Mouse (Mus musculus): ENCODE measurements around the gene Olfr1318. TPM values are rescaled to one million over a fixed set of nuclear protein-coding genes. Genes with fewer than 3 reads are reported as not detected.
A peak's percentile ranks its signal among the peaks of the same experiment; 100 is the strongest.

Gene Olfr1318
- not detected in 2 replicates for polyA plus RNA-seq (2015; fragmentation: Nextera tagmentation; extraction: Ambion mirVana)

GRCm38 (mm10) chr2:112153898-112154297, at the start of gene Olfr1318:
Olfr1318 (plus strand) TSS chr2:112154198.
- Histone ChIP-seq H3K4me3 (ENCODE audit: low read depth, low read length) (no peak within 1 kb of the TSS), H3K9me3 (ENCODE audit: control insufficient read depth) (no peaks in the 10 kb centered on the region), H3K36me3 (ENCODE audit: control insufficient read depth, insufficient read depth) (no peaks in the 10 kb centered on the region), H3K4me2 (replicated peaks; ENCODE audit: low read depth) (no peak within 1 kb of the TSS), H3K27ac (ENCODE audit: low read depth, low read length) (no peak within 1 kb of the TSS), H3K4me1 (replicated peaks; ENCODE audit: control insufficient read depth, insufficient read depth, low read length) (no peaks in the 10 kb centered on the region), H3K27me3 (replicated peaks; ENCODE audit: control insufficient read depth, insufficient read depth, low read length) (no peaks in the 10 kb centered on the region), H3K9ac (ENCODE audit: low read depth, low read length) (no peak within 1 kb of the TSS)
- no peak for ATAC-seq
- no peak for TF ChIP-seq CTCF (IDR thresholded peaks at IDR 0.05; ENCODE audit: low read depth)

GRCm38 (mm10) chr2:112115340-112115739, 38.7 kb upstream of the Olfr1318 start, which contains the start of gene Olfr1315-ps1:
Olfr1315-ps1 (minus strand) TSS chr2:112115440.
- 69% methylated on average over 1 of the region's 1 CpGs for WGBS
- Histone ChIP-seq H3K4me3 (ENCODE audit: low read depth, low read length) (no peak within 1 kb of the TSS), H3K9me3 (ENCODE audit: control insufficient read depth) (no peaks in the 10 kb centered on the region), H3K36me3 (ENCODE audit: control insufficient read depth, insufficient read depth) (no peaks in the 10 kb centered on the region), H3K9ac (ENCODE audit: low read depth, low read length) (no peak within 1 kb of the TSS), H3K4me2 (replicated peaks; ENCODE audit: low read depth) (no peak within 1 kb of the TSS), H3K4me1 (replicated peaks; ENCODE audit: control insufficient read depth, insufficient read depth, low read length) (no peaks in the 10 kb centered on the region), H3K27me3 (replicated peaks; ENCODE audit: control insufficient read depth, insufficient read depth, low read length) (no peaks in the 10 kb centered on the region), H3K27ac (ENCODE audit: low read depth, low read length) (no peak within 1 kb of the TSS)
- no peak for TF ChIP-seq CTCF (IDR thresholded peaks at IDR 0.05; ENCODE audit: low read depth)
- no peak for ATAC-seq

GRCm38 (mm10) chr2:112134877-112135276, 19.1 kb upstream of the Olfr1318 start, which contains the start of gene Olfr1316:
Olfr1316 (minus strand) TSS chr2:112134977.
- H3K9ac ChIP-seq (ENCODE audit: low read depth, low read length), result no peak within 1 kb of the TSS
- no peaks in the 10 kb centered on the region for H3K4me1 ChIP-seq (replicated peaks; ENCODE audit: control insufficient read depth, insufficient read depth, low read length)
- no peaks in the 10 kb centered on the region for H3K36me3 ChIP-seq (ENCODE audit: control insufficient read depth, insufficient read depth)
- H3K4me2 ChIP-seq (replicated peaks; ENCODE audit: low read depth), result no peak within 1 kb of the TSS
- H3K4me3 ChIP-seq (ENCODE audit: low read depth, low read length), result no peak within 1 kb of the TSS
- TF ChIP-seq CTCF (IDR thresholded peaks at IDR 0.05; ENCODE audit: low read depth), result no peak
- 81% methylated on average over 2 of the region's 2 CpGs for WGBS
- no peak within 1 kb of the TSS for H3K27ac ChIP-seq (ENCODE audit: low read depth, low read length)
- no peaks in the 10 kb centered on the region for H3K27me3 ChIP-seq (replicated peaks; ENCODE audit: control insufficient read depth, insufficient read depth, low read length)
- no peaks in the 10 kb centered on the region for H3K9me3 ChIP-seq (ENCODE audit: control insufficient read depth)
- no peak for ATAC-seq

GRCm38 (mm10) chr2:112140029-112140428, 14.0 kb upstream of the Olfr1318 start, which contains the start of gene Olfr1317:
Olfr1317 (plus strand) TSS chr2:112140329.
- H3K9ac ChIP-seq (ENCODE audit: low read depth, low read length), result no peak within 1 kb of the TSS
- no peaks in the 10 kb centered on the region for H3K4me1 ChIP-seq (replicated peaks; ENCODE audit: control insufficient read depth, insufficient read depth, low read length)
- H3K4me2 ChIP-seq (replicated peaks; ENCODE audit: low read depth), result no peak within 1 kb of the TSS
- no peak for ATAC-seq
- no peaks in the 10 kb centered on the region for H3K36me3 ChIP-seq (ENCODE audit: control insufficient read depth, insufficient read depth)
- no peak within 1 kb of the TSS for H3K27ac ChIP-seq (ENCODE audit: low read depth, low read length)
- H3K4me3 ChIP-seq (ENCODE audit: low read depth, low read length), result no peak within 1 kb of the TSS
- 61% methylated on average over 2 of the region's 2 CpGs for WGBS
- H3K27me3 ChIP-seq (replicated peaks; ENCODE audit: control insufficient read depth, insufficient read depth, low read length), result no peaks in the 10 kb centered on the region
- no peaks in the 10 kb centered on the region for H3K9me3 ChIP-seq (ENCODE audit: control insufficient read depth)
- TF ChIP-seq CTCF (IDR thresholded peaks at IDR 0.05; ENCODE audit: low read depth), result no peak

GRCm38 (mm10) chr2:112196859-112197258, 42.9 kb downstream of the Olfr1318 start:
- H3K4me1 ChIP-seq (replicated peaks; ENCODE audit: control insufficient read depth, insufficient read depth, low read length), result no peaks in the 10 kb centered on the region
- H3K27me3 ChIP-seq (replicated peaks; ENCODE audit: control insufficient read depth, insufficient read depth, low read length), result no peaks in the 10 kb centered on the region
- H3K36me3 ChIP-seq (ENCODE audit: control insufficient read depth, insufficient read depth), result no peaks in the 10 kb centered on the region
- no peak overlapping the region for H3K27ac ChIP-seq (ENCODE audit: low read depth, low read length)
- no peak overlapping the region for H3K9ac ChIP-seq (ENCODE audit: low read depth, low read length)
- peak; percentile 25; the same call in 1 of the 2 replicates for ATAC-seq
- H3K4me2 ChIP-seq (replicated peaks; ENCODE audit: low read depth), result no peak overlapping the region
- TF ChIP-seq CTCF (IDR thresholded peaks at IDR 0.05; ENCODE audit: low read depth), result peak; percentile 93
- H3K9me3 ChIP-seq (ENCODE audit: control insufficient read depth), result no peaks in the 10 kb centered on the region
- 2% methylated on average over 2 of the region's 2 CpGs for WGBS
- no peak overlapping the region for H3K4me3 ChIP-seq (ENCODE audit: low read depth, low read length)

GRCm38 (mm10) chr2:112203056-112203455, 49.1 kb downstream of the Olfr1318 start:
- Histone ChIP-seq H3K36me3 (ENCODE audit: control insufficient read depth, insufficient read depth) (no peaks in the 10 kb centered on the region), H3K27ac (ENCODE audit: low read depth, low read length) (no peak overlapping the region), H3K4me2 (replicated peaks; ENCODE audit: low read depth) (no peak overlapping the region), H3K9me3 (ENCODE audit: control insufficient read depth) (no peaks in the 10 kb centered on the region), H3K4me1 (replicated peaks; ENCODE audit: control insufficient read depth, insufficient read depth, low read length) (no peaks in the 10 kb centered on the region), H3K9ac (ENCODE audit: low read depth, low read length) (no peak overlapping the region), H3K27me3 (replicated peaks; ENCODE audit: control insufficient read depth, insufficient read depth, low read length) (no peaks in the 10 kb centered on the region; the same call in 1 of the 2 replicates), H3K4me3 (ENCODE audit: low read depth, low read length) (no peak overlapping the region)
- TF ChIP-seq CTCF (IDR thresholded peaks at IDR 0.05; ENCODE audit: low read depth), result no peak
- whole genome bisulfite sequencing, result 57% methylated on average over 6 of the region's 6 CpGs
- ATAC-seq, result no peak

Other genes with a start within 250 kb of the Olfr1318 start
- not detected in 2 replicates for gene Olfr1306, start 237.9 kb upstream of the Olfr1318 start, polyA plus RNA-seq (2015; fragmentation: Nextera tagmentation; extraction: Ambion mirVana)
- gene Olfr1307, start 204.8 kb upstream of the Olfr1318 start, polyA plus RNA-seq (2015; fragmentation: Nextera tagmentation; extraction: Ambion mirVana), result not detected in 2 replicates
- gene Olfr1308, start 189.3 kb upstream of the Olfr1318 start, polyA plus RNA-seq (2015; fragmentation: Nextera tagmentation; extraction: Ambion mirVana), result not detected in 2 replicates
- gene Olfr1309, start 163.9 kb upstream of the Olfr1318 start, polyA plus RNA-seq (2015; fragmentation: Nextera tagmentation; extraction: Ambion mirVana), result not detected in 2 replicates
- gene Olfr1310, start 141.5 kb upstream of the Olfr1318 start, polyA plus RNA-seq (2015; fragmentation: Nextera tagmentation; extraction: Ambion mirVana), result not detected in 2 replicates
- gene Olfr1311, start 129.8 kb upstream of the Olfr1318 start, polyA plus RNA-seq (2015; fragmentation: Nextera tagmentation; extraction: Ambion mirVana), result not detected in 2 replicates
- not detected in 2 replicates for gene Olfr1312, start 104.0 kb upstream of the Olfr1318 start, polyA plus RNA-seq (2015; fragmentation: Nextera tagmentation; extraction: Ambion mirVana)
- gene Olfr1313, start 76.4 kb upstream of the Olfr1318 start, polyA plus RNA-seq (2015; fragmentation: Nextera tagmentation; extraction: Ambion mirVana), result not detected in 2 replicates
- gene Olfr1314, start 57.4 kb upstream of the Olfr1318 start, polyA plus RNA-seq (2015; fragmentation: Nextera tagmentation; extraction: Ambion mirVana), result not detected in 2 replicates
- not detected in 2 replicates for gene Olfr1315-ps1, start 38.8 kb upstream of the Olfr1318 start, polyA plus RNA-seq (2015; fragmentation: Nextera tagmentation; extraction: Ambion mirVana)
- not detected in 2 replicates for gene Olfr1316, start 19.2 kb upstream of the Olfr1318 start, polyA plus RNA-seq (2015; fragmentation: Nextera tagmentation; extraction: Ambion mirVana)
- gene Olfr1317, start 13.9 kb upstream of the Olfr1318 start, polyA plus RNA-seq (2015; fragmentation: Nextera tagmentation; extraction: Ambion mirVana), result not detected in 2 replicates
- 8.4 TPM in 2 replicates for gene Lpcat4, start 85.3 kb downstream of the Olfr1318 start, polyA plus RNA-seq (2015; fragmentation: Nextera tagmentation; extraction: Ambion mirVana)
- gene Nutm1, start 105.1 kb downstream of the Olfr1318 start, polyA plus RNA-seq (2015; fragmentation: Nextera tagmentation; extraction: Ambion mirVana), result 0.03 TPM in 1 of 2 replicates, not detected in the other
- 114 and 120 TPM in 2 replicates for gene Nop10, start 107.7 kb downstream of the Olfr1318 start, polyA plus RNA-seq (2015; fragmentation: Nextera tagmentation; extraction: Ambion mirVana)
- 6.9 and 8.0 TPM in 2 replicates for gene Slc12a6, start 111.6 kb downstream of the Olfr1318 start, polyA plus RNA-seq (2015; fragmentation: Nextera tagmentation; extraction: Ambion mirVana)
- gene Gm21985, start 112.1 kb downstream of the Olfr1318 start, polyA plus RNA-seq (2015; fragmentation: Nextera tagmentation; extraction: Ambion mirVana), result not detected in 2 replicates
- 91.9 and 102 TPM in 2 replicates for gene Emc4, start 213.8 kb downstream of the Olfr1318 start, polyA plus RNA-seq (2015; fragmentation: Nextera tagmentation; extraction: Ambion mirVana)
- gene Katnbl1, start 225.0 kb downstream of the Olfr1318 start, polyA plus RNA-seq (2015; fragmentation: Nextera tagmentation; extraction: Ambion mirVana), result 16.9 and 17.0 TPM in 2 replicates

All from intestine, postnatal 0 days (tissue).